Mouse (Mus musculus): ENCODE results near the gene Tyms.

The Tyms gene

GRCm38 (mm10) chr5:30072825-30073821 is at the start of gene Tyms:
Gene Tyms, minus strand, starts transcription at chr5:30073617.
- DNase-seq (ENCODE audit: low read depth, low spot score): peak; percentile 71

DNA sequence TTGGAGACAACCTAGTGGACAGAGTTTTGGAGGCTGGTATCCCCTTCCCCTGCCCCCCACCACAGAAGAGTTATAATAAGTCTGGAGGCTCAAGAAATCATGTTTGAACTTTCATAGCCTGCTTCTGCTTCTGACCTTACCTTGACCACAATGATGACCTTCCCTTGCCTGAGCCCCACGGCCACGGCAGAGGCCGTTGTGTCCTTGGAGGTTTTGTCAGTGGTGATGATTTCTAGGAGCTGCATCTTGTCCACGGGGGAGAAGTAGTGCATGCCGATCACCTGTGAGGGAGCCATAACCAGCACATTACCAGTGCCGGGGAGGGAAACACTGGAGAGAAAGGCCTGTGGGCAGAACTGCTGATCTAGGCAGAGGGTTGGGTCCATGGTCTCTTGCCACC is 49.1 kb upstream of the Tyms start:
- DNase-seq (ENCODE audit: low read depth, low spot score): no peak

DNA sequence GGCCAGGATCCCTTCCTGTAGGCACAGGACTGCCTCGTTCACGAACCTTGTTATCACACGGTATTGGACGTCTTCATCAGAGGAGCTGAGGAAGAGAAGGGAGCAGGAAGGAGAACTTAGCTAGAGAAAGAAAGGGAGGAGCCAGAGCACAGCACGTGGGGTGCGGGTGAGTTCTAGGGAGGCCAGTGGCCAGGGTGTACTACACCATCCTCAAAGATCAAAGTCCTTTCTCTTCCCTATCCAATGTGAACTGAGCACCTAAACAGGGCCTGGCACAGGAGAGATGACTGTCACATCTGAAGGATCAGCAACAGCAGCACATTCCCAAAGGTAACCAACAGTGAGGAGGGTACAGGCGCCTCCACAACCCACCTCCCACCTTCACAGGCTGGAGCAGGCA is 46.7 kb upstream of the Tyms start:
- DNase-seq (ENCODE audit: low read depth, low spot score): no peak

DNA sequence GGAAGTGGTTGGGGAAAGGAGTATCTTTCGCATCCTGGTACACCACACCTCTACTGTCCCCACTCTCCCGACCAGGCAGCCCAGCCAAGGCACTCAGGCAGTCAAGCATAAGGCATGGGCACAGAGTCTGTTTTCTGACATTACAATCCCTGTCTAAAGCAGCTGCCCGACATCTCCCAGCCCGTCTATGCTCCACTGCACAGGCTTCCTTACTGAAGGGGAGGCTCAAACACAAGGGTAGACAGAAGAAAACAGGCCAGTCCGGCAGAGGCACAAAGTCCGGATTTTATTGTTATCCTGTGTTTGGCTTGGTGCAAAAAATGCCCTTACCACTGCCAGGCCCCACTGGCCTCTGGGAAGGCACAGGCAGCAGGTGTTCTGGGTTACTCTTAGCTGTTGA is 45.7 kb upstream of the Tyms start:
- no peak for DNase-seq (ENCODE audit: low read depth, low spot score)

DNA sequence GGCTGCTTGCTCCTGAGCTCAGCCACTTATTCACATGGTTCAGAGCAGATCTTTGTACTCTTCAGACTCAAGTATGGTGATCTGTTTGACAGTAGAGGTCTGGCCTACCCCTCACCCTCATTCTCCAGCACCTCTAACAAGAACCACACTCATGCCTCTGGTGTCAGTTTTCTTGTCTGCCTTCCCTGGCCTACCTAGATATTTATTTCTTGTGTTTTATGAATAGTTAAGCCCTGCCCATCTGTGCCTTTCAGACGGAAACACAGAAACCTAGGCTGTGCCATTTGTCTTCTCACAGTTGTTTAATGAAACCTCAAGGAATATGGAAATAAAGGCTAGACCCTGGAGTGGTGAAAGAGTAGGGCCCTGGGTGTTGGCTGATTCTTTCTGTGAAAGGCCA is 44.6 kb upstream of the Tyms start:
- DNase-seq (ENCODE audit: low read depth, low spot score): no peak

GRCm38 (mm10) chr5:30115718-30116117 is 42.3 kb upstream of the Tyms start:
- no peak for DNase-seq (ENCODE audit: low read depth, low spot score)

DNA sequence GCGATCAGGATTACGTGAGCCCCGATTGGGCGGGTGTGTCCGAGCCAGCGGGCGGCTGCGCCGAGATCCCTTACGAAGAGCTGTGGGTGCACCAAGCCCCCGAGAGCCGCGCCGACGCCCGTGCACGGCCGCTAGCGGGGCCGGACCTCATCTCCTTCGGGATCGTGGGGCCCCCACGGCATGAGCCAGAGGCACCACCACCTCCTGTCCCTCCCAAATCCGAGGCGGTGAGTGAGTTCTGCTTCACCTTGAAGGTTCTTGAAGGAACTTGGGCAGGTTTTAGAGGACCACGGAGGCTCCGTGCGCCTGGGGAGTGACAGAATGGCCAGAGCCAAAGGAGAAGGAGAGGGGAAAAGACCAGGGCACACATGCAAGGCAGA is 41.3 kb upstream of the Tyms start:
- DNase-seq (ENCODE audit: low read depth, low spot score): no peak

DNA sequence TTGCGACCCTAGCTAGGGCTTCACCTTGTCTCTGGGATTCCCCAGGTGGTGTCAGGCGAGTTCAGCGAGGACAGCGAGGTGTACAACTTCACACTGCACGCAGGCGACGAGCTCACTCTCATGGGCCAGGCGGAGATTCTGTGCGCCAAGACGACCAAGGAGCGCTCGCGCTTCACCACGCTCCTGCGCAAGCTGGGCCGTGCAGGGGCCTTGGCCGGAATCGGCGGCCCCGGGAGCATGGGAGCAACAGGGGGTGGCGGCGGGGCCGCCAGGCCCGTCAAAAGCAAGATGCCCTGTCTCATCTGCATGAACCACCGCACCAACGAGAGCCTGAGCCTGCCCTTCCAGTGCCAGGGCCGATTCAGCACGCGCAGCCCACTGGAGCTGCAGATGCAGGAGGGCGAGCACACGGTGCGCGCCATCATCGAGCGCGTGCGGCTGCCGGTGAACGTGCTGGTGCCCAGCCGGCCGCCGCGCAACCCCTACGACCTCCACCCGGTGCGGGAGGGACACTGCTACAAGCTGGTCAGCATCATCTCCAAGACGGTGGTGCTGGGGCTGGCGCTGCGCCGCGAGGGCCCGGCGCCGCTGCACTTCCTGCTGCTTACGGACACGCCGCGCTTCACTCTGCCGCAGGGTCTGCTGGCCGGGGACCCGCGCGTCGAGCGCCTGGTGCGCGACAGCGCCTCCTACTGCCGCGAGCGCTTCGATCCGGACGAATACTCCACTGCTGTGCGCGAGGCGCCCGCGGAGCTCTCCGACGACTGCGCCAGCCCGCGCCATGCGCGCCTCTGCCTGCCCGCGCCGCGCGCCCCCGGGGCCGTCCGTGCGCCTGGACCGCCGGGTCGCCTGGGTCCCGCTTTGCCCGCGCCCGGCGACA is 40.7 kb upstream of the Tyms start:
- DNase-seq (ENCODE audit: low read depth, low spot score): peak; percentile 70

- DNase-seq (ENCODE audit: low read depth, low spot score): peak; percentile 25
Observed at GRCm38 (mm10) chr5:30112533-30113068, 39.2 kb upstream of the Tyms start.

GRCm38 (mm10) chr5:30111771-30112170 is 38.4 kb upstream of the Tyms start:
- no peak for DNase-seq (ENCODE audit: low read depth, low spot score)

DNA sequence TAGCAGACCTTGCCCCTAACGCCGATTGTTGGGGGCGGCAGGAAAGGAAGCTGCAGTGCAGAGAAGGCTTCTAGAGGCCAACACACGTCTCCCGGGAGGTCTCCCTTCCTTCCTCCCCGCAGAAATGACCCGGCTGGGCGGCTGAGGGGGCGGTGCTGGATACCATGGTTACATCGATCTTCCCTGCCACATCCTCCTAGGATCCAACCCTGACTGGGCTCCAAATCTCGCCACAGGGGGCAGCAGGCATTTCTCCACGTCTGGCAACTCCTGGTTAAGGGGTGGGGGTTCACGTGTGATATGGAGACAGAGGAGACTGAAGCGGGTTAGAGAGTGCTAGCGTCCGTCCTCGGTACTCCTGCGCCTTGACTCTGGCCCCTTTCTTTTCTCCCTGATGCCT is 37.7 kb upstream of the Tyms start:
- DNase-seq (ENCODE audit: low read depth, low spot score): no peak

DNA sequence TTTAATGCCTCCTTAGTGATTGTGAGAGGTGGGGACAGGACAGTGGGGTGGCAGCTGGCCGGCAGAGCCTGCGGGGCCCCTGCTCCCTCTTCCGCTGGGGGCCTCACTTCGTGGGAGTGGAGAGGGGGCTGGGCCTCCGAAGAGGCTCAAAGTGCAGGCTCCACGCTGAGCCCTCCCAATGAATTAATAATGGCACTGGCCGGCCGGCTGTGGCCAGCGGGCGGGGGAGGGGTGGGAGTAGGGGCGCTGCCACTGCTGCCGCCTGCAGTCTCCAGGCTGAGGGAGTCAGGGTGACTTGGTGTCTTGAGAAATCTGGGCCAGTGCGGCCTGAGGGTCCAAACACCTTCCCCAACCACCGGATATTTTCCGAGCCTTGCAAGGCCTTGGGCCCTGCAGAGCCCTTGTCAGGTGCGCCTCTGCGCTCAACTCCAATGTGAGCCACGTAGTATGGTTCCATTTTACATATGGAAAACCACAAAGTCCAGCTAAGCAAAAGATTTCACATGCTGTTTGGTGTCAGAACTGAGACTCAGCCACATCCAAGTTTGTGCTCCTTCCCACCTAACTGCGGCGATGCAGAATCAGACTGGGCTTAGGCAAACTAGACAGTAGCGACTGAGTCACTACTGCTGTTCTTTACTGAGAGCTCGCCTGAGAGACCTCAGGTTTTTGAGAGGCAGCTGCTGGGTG is 37.1 kb upstream of the Tyms start:
- DNase-seq (ENCODE audit: low read depth, low spot score): no peak

DNA sequence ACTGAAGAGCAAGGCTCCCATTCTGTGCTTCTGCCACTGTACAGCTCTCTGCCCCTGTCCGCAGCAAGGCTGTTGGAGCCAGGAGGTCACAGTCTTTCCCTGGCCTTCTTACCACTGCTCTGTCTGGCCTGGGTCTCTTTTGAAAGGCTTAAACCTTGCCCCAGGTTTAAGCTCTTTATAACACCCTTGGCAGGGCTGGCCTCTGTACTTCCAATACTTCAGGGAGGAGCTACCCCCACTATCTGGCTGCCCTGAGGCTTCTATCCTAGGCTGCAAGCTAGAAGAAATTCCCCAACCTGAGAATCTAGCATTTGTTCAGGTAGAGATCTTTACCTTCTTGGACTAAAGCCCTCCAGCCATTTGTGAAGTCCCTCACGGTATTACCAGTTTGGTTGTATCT is 36.5 kb upstream of the Tyms start:
- no peak for DNase-seq (ENCODE audit: low read depth, low spot score)

- DNase-seq (ENCODE audit: low read depth, low spot score): no peak
Observed at GRCm38 (mm10) chr5:30108233-30108632, 34.8 kb upstream of the Tyms start.

- no peak for DNase-seq (ENCODE audit: low read depth, low spot score)
Observed at GRCm38 (mm10) chr5:30107611-30108041, 34.2 kb upstream of the Tyms start.

DNA sequence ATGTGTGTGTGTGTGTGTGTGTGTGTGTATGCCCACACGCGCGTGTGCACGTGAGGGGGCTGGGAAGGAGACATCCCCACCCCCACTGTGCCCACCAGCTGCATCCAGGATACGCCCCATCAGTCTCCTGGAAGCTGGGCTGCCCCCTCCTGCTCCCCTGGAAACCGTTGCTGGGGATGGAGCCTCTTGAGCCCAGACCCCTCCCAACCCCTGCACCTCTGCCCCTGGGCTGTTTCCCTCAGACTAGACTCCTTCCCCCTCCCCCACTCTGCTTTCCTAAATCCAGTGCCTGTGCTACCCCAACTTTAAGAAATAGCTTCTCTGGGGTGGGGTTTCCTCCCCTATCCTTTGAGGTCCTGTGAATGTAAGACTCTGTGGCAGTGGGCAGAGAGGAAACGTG is 33.8 kb upstream of the Tyms start:
- DNase-seq (ENCODE audit: low read depth, low spot score): no peak

GRCm38 (mm10) chr5:30106756-30107155 is 33.3 kb upstream of the Tyms start:
- DNase-seq (ENCODE audit: low read depth, low spot score): no peak

GRCm38 (mm10) chr5:30105668-30106300 is 32.4 kb upstream of the Tyms start, which contains the start of gene 3110082J24Rik:
Gene 3110082J24Rik, minus strand, starts transcription at chr5:30106086.
- peak; percentile 1 for DNase-seq (ENCODE audit: low read depth, low spot score)

DNA sequence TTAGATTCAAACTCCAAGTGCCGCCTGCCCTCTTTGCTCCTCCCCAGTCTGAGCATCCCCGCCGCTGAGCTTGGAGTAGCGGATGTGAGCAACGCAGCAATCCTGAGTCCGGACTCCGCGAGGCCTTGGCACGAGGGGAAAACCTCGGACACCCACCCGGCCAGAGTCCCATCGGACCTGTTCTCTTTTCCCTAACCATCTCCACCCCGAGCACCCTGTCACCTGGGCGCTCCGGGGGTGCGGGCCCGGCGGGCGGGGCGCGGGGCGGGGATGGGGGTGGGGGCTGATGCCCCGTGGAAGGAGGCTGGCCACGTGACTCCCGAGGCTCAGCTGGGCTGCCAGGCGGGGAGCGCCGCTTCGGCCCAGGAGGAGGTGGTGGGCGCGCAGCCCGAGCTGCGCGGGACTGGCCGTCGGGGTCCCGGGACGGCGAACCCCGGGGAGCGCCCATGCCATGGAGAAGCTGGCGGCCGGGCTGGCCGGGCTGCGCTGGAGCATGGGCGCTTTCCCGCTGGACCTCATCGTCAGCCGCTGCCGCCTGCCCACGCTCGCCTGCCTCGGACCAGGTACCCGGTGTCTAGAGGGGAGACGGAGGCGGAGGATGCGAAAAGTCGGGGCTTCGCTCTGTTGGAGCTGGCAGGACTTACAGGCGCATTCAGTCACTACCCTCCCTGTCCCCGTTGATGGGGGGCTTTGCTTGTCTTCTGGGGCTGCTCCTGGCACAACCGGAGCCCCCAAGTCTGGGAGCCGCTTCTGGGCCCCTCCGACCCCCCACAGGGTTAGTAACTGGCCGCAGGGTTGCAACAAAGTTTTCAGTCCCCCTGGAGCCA is 31.6 kb upstream of the Tyms start, which contains the start of gene Garem2:
Gene Garem2, plus strand, starts transcription at position 321 of the 827 bp plus-strand sequence.
- peak; percentile 22 for DNase-seq (ENCODE audit: low read depth, low spot score)

- peak; percentile 53 for DNase-seq (ENCODE audit: low read depth, low spot score)
Observed at GRCm38 (mm10) chr5:30104339-30104738, 30.9 kb upstream of the Tyms start.

Measured in CD4-positive, CD25-positive, alpha-beta regulatory T cell, adult 2 months (primary cell).